Mouse (Mus musculus) embryo, embryonic 11 days (tissue): ENCODE measurements around the gene Kirrel3.

Source experiments
- DNase-seq: peaks from one replicate; pipeline ENCODE4 v3.0.0-alpha.2; 2015

The Kirrel3 gene

GRCm38 (mm10) chr9:34485759-34486431 lies at the start of gene Kirrel3:
Kirrel3 (plus strand) TSS chr9:34485894.
- peak; percentile 81 for DNase-seq

- DNase-seq: no peak
These were observed 45.0 kb upstream of the Kirrel3 start for GRCm38 (mm10) chr9:34440721-34441120.

- DNase-seq: no peak
These were observed 41.7 kb upstream of the Kirrel3 start for GRCm38 (mm10) chr9:34443950-34444349.

GRCm38 (mm10) chr9:34446497-34447350 lies 39.0 kb upstream of the Kirrel3 start:
- DNase-seq: no peak

GRCm38 (mm10) chr9:34447736-34448135 lies 38.0 kb upstream of the Kirrel3 start:
- DNase-seq: no peak

GRCm38 (mm10) chr9:34448467-34448866 lies 37.2 kb upstream of the Kirrel3 start:
- no peak for DNase-seq

GRCm38 (mm10) chr9:34458189-34458588 lies 27.5 kb upstream of the Kirrel3 start:
- DNase-seq: no peak

- no peak for DNase-seq
These were observed 25.7 kb upstream of the Kirrel3 start for GRCm38 (mm10) chr9:34459968-34460367.

GRCm38 (mm10) chr9:34463666-34464065 lies 22.0 kb upstream of the Kirrel3 start:
- no peak for DNase-seq

- DNase-seq: no peak
These were observed 19.6 kb upstream of the Kirrel3 start for GRCm38 (mm10) chr9:34466058-34466457.

- no peak for DNase-seq
These were observed 16.5 kb upstream of the Kirrel3 start for GRCm38 (mm10) chr9:34469180-34469579.

- no peak for DNase-seq
These were observed 9.5 kb upstream of the Kirrel3 start for GRCm38 (mm10) chr9:34476206-34476605.

GRCm38 (mm10) chr9:34478494-34478893 lies 7.2 kb upstream of the Kirrel3 start:
- DNase-seq: no peak

- DNase-seq: peak; percentile 30
These were observed 2.5 kb upstream of the Kirrel3 start for GRCm38 (mm10) chr9:34483236-34483635.

- no peak for DNase-seq
These were observed 1.0 kb upstream of the Kirrel3 start for GRCm38 (mm10) chr9:34484665-34485064.

GRCm38 (mm10) chr9:34488267-34488666 lies 2.6 kb downstream of the Kirrel3 start:
- DNase-seq: no peak

- DNase-seq: peak; percentile 89
These were observed 3.1 kb downstream of the Kirrel3 start for GRCm38 (mm10) chr9:34488700-34489315.

GRCm38 (mm10) chr9:34489316-34489710 lies 3.6 kb downstream of the Kirrel3 start:
- no peak for DNase-seq

GRCm38 (mm10) chr9:34489760-34490159 lies 4.1 kb downstream of the Kirrel3 start:
- no peak for DNase-seq

GRCm38 (mm10) chr9:34492121-34492520 lies 6.4 kb downstream of the Kirrel3 start:
- no peak for DNase-seq

GRCm38 (mm10) chr9:34493571-34493970 lies 7.9 kb downstream of the Kirrel3 start:
- no peak for DNase-seq

GRCm38 (mm10) chr9:34498126-34498525 lies 12.4 kb downstream of the Kirrel3 start:
- DNase-seq: no peak

- peak; percentile 86 for DNase-seq
These were observed 13.0 kb downstream of the Kirrel3 start for GRCm38 (mm10) chr9:34498651-34499050.

GRCm38 (mm10) chr9:34507164-34507563 lies 21.5 kb downstream of the Kirrel3 start:
- DNase-seq: no peak
